Mouse (Mus musculus): ENCODE results near the gene Fgfr2.

DNA sequence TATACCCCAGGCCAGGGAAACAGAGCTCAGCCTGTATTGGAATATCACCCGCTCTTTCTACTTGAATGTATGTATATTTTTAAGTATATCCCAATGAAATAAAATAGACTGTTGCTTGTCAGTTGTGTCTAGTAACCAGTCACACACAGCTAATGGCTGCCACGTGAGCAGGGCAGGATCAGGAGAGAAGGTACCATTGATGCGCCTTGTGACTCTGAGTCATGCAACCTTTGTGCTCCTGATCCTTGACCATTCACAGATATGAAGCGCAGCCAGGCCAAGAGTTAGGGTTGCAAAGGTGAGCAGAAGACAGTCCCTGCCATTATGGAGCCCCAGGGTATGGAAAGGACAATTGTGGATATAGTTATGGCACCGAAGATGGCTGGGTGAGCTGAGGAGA is 2291.6 kb downstream of the Fgfr2 start:
- no peak for TF ChIP-seq CTCF (IDR thresholded peaks at IDR 0.05; ENCODE audit: control insufficient read depth, insufficient read depth, insufficient read length)
- TF ChIP-seq MYOD1 (IDR thresholded peaks at IDR 0.05; ENCODE audit: control insufficient read depth, insufficient read length, low read depth): no peak
- no peak for TF ChIP-seq MYOG (IDR thresholded peaks at IDR 0.05; ENCODE audit: control insufficient read depth, extremely low read depth, insufficient read length)
